Mouse (Mus musculus) CH12.LX (cell line): ENCODE measurements around the gene Pwp1. TPM values are rescaled to one million over a fixed set of nuclear protein-coding genes. Genes with fewer than 3 reads are reported as not detected.

Experiments used
- DNase-seq: peaks from one replicate; pipeline ENCODE4 v3.0.0-alpha.2; 2013; ENCODE audit errors: extremely low read depth
- H3K27ac ChIP-seq: 2 replicates; pipeline ENCODE4 v1.5.1; 2012; ENCODE audit warnings: low read depth, mild to moderate bottlenecking, control low read depth, moderate library complexity; ENCODE audit not compliant: insufficient read depth
- H3K27me3 ChIP-seq: replicated peaks from 2 replicates; pipeline ENCODE3; 2012; ENCODE audit warnings: inconsistent platforms
- H3K36me3 ChIP-seq, 2 experiments: replicated peaks in 1 of 2; 2 replicates each; pipeline versions ENCODE3 to v1.6.1; 2012; ENCODE audit warnings: inconsistent platforms in 1 of 2, low read length in 1 of 2, mild to moderate bottlenecking in 1 of 2, mixed read lengths in 1 of 2, moderate library complexity in 1 of 2; ENCODE audit not compliant: control insufficient read depth in 1 of 2, insufficient read depth in 1 of 2
- H3K4me1 ChIP-seq, 2 experiments: 2 replicates each; pipeline ENCODE4 v1.6.1; 2012; ENCODE audit warnings: inconsistent platforms in 1 of 2, moderate library complexity in 1 of 2; ENCODE audit not compliant: insufficient read depth in 2 of 2, control insufficient read depth in 1 of 2
- H3K4me2 ChIP-seq: 2 replicates; pipeline ENCODE4 v1.6.1; 2012; ENCODE audit warnings: low read depth, mild to moderate bottlenecking, control low read depth; ENCODE audit not compliant: poor library complexity, insufficient read depth, severe bottlenecking
- H3K4me3 ChIP-seq, 3 experiments: fragments of 150-350 bp in 1 of 3; sonication (generic) in 1 of 3; replicated peaks in 1 of 3; 2 replicates each; pipeline versions ENCODE3 to v1.5.1; 2011 to 2012; ENCODE audit warnings: low read depth in 2 of 3, low read length in 2 of 3, mild to moderate bottlenecking in 2 of 3, moderate library complexity in 2 of 3, control low read depth in 1 of 3, improper control_type of control experiment in 1 of 3, inconsistent platforms in 1 of 3, mixed read lengths in 1 of 3; ENCODE audit not compliant: poor library complexity in 1 of 3
- H3K79me2 ChIP-seq: replicated peaks from 2 replicates; pipeline ENCODE4 v1.6.1; 2012; ENCODE audit warnings: mild to moderate bottlenecking, moderate library complexity; ENCODE audit not compliant: control insufficient read depth, poor library complexity, insufficient read depth, severe bottlenecking; ENCODE audit errors: extremely low read depth
- H3K9ac ChIP-seq: 2 replicates; pipeline ENCODE4 v1.6.1; 2012; ENCODE audit warnings: low read depth, mild to moderate bottlenecking, control low read depth, moderate library complexity; ENCODE audit not compliant: insufficient read depth
- H3K9me3 ChIP-seq: replicated peaks from 2 replicates; pipeline ENCODE3; 2012; ENCODE audit warnings: low read length, inconsistent platforms, mixed read lengths
- BHLHE40 ChIP-seq: IDR thresholded peaks from 2 replicates; pipeline ENCODE4 v1.6.1; 2011; ENCODE audit warnings: mild to moderate bottlenecking, low read depth, low read length, improper control_type of control experiment
- CHD1 ChIP-seq: IDR thresholded peaks from 2 replicates; pipeline ENCODE4 v1.6.1; 2012; ENCODE audit warnings: low read depth, low read length, improper control_type of control experiment, inconsistent platforms
- CHD2 ChIP-seq: IDR thresholded peaks from 2 replicates; pipeline ENCODE4 v1.6.1; 2011; ENCODE audit warnings: low read length, improper control_type of control experiment
- CTCF ChIP-seq, 2 experiments: IDR thresholded peaks in 1 of 2; conservative IDR thresholded peaks in 1 of 2; 2 replicates each; pipeline ENCODE4 v1.5.1; 2011 to 2012; ENCODE audit warnings: low read depth in 2 of 2, low read length in 2 of 2, improper control_type of control experiment in 1 of 2, inconsistent platforms in 1 of 2, mild to moderate bottlenecking in 1 of 2, moderate library complexity in 1 of 2
- E2F4 ChIP-seq: IDR thresholded peaks from 2 replicates; pipeline ENCODE4 v1.6.1; 2011; ENCODE audit warnings: low read depth, low read length, improper control_type of control experiment; ENCODE audit not compliant: insufficient replicate concordance
- ELF1 ChIP-seq: IDR thresholded peaks from 2 replicates; pipeline ENCODE4 v1.6.1; 2014; ENCODE audit warnings: low read depth, mild to moderate bottlenecking, inconsistent platforms, low read length, improper control_type of control experiment
- EP300 ChIP-seq: IDR thresholded peaks from 2 replicates; pipeline ENCODE4 v1.6.1; 2011; ENCODE audit warnings: low read length, improper control_type of control experiment
- ETS1 ChIP-seq: conservative IDR thresholded peaks from 2 replicates; pipeline ENCODE4 v1.6.1; 2012; ENCODE audit warnings: low read depth, mild to moderate bottlenecking, inconsistent platforms, low read length, improper control_type of control experiment, moderate library complexity
- GABPA ChIP-seq: IDR thresholded peaks from 2 replicates; pipeline ENCODE4 v1.6.1; 2012; ENCODE audit warnings: low read depth, low read length, improper control_type of control experiment, inconsistent platforms; ENCODE audit not compliant: insufficient replicate concordance
- HCFC1 ChIP-seq: IDR thresholded peaks from 2 replicates; pipeline ENCODE4 v1.6.1; 2012; ENCODE audit warnings: low read depth, mild to moderate bottlenecking, inconsistent platforms, low read length, improper control_type of control experiment
- IRF4 ChIP-seq: IDR thresholded peaks from 2 replicates; pipeline ENCODE4 v1.6.1; 2014; ENCODE audit warnings: low read depth, mild to moderate bottlenecking, inconsistent platforms, low read length, improper control_type of control experiment
- JUN ChIP-seq: IDR thresholded peaks from 2 replicates; pipeline ENCODE4 v1.6.1; 2011; ENCODE audit warnings: low read depth, mild to moderate bottlenecking, low read length, improper control_type of control experiment, moderate library complexity; ENCODE audit not compliant: insufficient read depth
- JUND ChIP-seq: conservative IDR thresholded peaks from 2 replicates; pipeline ENCODE4 v1.6.1; 2011; ENCODE audit warnings: low read depth, low read length, improper control_type of control experiment
- KAT2A ChIP-seq: IDR thresholded peaks from 2 replicates; pipeline ENCODE4 v1.6.1; 2012; ENCODE audit warnings: low read length, improper control_type of control experiment, inconsistent platforms; ENCODE audit not compliant: insufficient replicate concordance
- MAFK ChIP-seq: IDR thresholded peaks from 2 replicates; pipeline ENCODE4 v1.6.1; 2011; ENCODE audit warnings: low read length, improper control_type of control experiment; ENCODE audit not compliant: insufficient replicate concordance
- MAX ChIP-seq: IDR thresholded peaks from 2 replicates; pipeline ENCODE4 v1.6.1; 2011; ENCODE audit warnings: low read length, improper control_type of control experiment
- MAZ ChIP-seq: IDR thresholded peaks from 2 replicates; pipeline ENCODE4 v1.6.1; 2012; ENCODE audit warnings: low read depth, mild to moderate bottlenecking, inconsistent platforms, low read length, improper control_type of control experiment, moderate library complexity
- MEF2A ChIP-seq: IDR thresholded peaks from 2 replicates; pipeline ENCODE4 v1.6.1; 2014; ENCODE audit warnings: low read depth, mild to moderate bottlenecking, inconsistent platforms, low read length, improper control_type of control experiment, borderline replicate concordance
- MXI1 ChIP-seq: IDR thresholded peaks from 2 replicates; pipeline ENCODE4 v1.6.1; 2011; ENCODE audit warnings: mild to moderate bottlenecking, low read depth, low read length, improper control_type of control experiment
- MYC ChIP-seq: IDR thresholded peaks from 2 replicates; pipeline ENCODE4 v1.6.1; 2011; ENCODE audit warnings: low read depth, mild to moderate bottlenecking, improper control_type of control experiment, low read length
- NELFE ChIP-seq: IDR thresholded peaks from 2 replicates; pipeline ENCODE4 v1.6.1; 2011; ENCODE audit warnings: low read depth, low read length, improper control_type of control experiment
- NRF1 ChIP-seq: IDR thresholded peaks from 2 replicates; pipeline ENCODE4 v1.6.1; 2014; ENCODE audit warnings: low read depth, mild to moderate bottlenecking, inconsistent platforms, low read length, improper control_type of control experiment, moderate library complexity
- PAX5 ChIP-seq: IDR thresholded peaks from 2 replicates; pipeline ENCODE4 v1.6.1; 2012; ENCODE audit warnings: low read length, inconsistent platforms, mixed read lengths
- POLR2A ChIP-seq: IDR thresholded peaks from 2 replicates; pipeline ENCODE4 v1.6.1; 2011; ENCODE audit warnings: low read depth, mild to moderate bottlenecking, improper control_type of control experiment, low read length
- POLR2AphosphoS2 ChIP-seq: IDR thresholded peaks from 2 replicates; pipeline ENCODE4 v1.6.1; 2011; ENCODE audit warnings: low read depth, low read length, improper control_type of control experiment
- RAD21 ChIP-seq: IDR thresholded peaks from 2 replicates; pipeline ENCODE4 v1.6.1; 2011; ENCODE audit warnings: low read depth, mild to moderate bottlenecking, low read length, improper control_type of control experiment, moderate library complexity
- RCOR1 ChIP-seq: conservative IDR thresholded peaks from 2 replicates; pipeline ENCODE4 v1.6.1; 2012; ENCODE audit warnings: low read depth, mild to moderate bottlenecking, inconsistent platforms, low read length, improper control_type of control experiment
- SIN3A ChIP-seq: IDR thresholded peaks from 2 replicates; pipeline ENCODE4 v1.6.1; 2012; ENCODE audit warnings: low read length, improper control_type of control experiment, inconsistent platforms
- SMC3 ChIP-seq: IDR thresholded peaks from 2 replicates; pipeline ENCODE4 v1.6.1; 2011; ENCODE audit warnings: low read depth, low read length, improper control_type of control experiment
- TBP ChIP-seq: conservative IDR thresholded peaks from 2 replicates; pipeline ENCODE4 v1.6.1; 2011; ENCODE audit warnings: low read depth, low read length, improper control_type of control experiment
- TCF12 ChIP-seq: IDR thresholded peaks from 2 replicates; pipeline ENCODE4 v1.6.1; 2014; ENCODE audit warnings: low read depth, mild to moderate bottlenecking, inconsistent platforms, low read length, improper control_type of control experiment
- UBTF ChIP-seq: IDR thresholded peaks from 2 replicates; pipeline ENCODE4 v1.6.1; 2012; ENCODE audit warnings: low read depth, mild to moderate bottlenecking, inconsistent platforms, low read length, improper control_type of control experiment, moderate library complexity
- USF1 ChIP-seq: IDR thresholded peaks from 2 replicates; pipeline ENCODE4 v1.6.1; 2014; ENCODE audit warnings: low read depth, mild to moderate bottlenecking, inconsistent platforms, low read length, improper control_type of control experiment
- USF2 ChIP-seq: conservative IDR thresholded peaks from 2 replicates; pipeline ENCODE4 v1.6.1; 2011; ENCODE audit warnings: low read depth, low read length, improper control_type of control experiment
- ZC3H11A ChIP-seq: IDR thresholded peaks from 2 replicates; pipeline ENCODE4 v1.6.1; 2012; ENCODE audit warnings: low read depth, mild to moderate bottlenecking, inconsistent platforms, low read length, improper control_type of control experiment
- ZKSCAN1 ChIP-seq: IDR thresholded peaks from 2 replicates; pipeline ENCODE4 v1.6.1; 2012; ENCODE audit warnings: low read depth, inconsistent platforms, low read length, improper control_type of control experiment, borderline replicate concordance
- ZMIZ1 ChIP-seq: IDR thresholded peaks from 2 replicates; pipeline ENCODE4 v1.6.1; 2012; ENCODE audit warnings: low read depth, mild to moderate bottlenecking, inconsistent platforms, low read length, improper control_type of control experiment
- ZNF384 ChIP-seq: IDR thresholded peaks from 2 replicates; pipeline ENCODE4 v1.6.1; 2012; ENCODE audit warnings: low read depth, low read length, improper control_type of control experiment, inconsistent platforms
- dilution Hi-C: fragments of 300-500 bp; cut with MboI; formaldehyde crosslinking; loops from 2 replicates; pipeline ENCODE4 v1.14.3; 2020; ENCODE audit warnings: low sequenced_read_pairs; ENCODE audit not compliant: extremely low pct_unique_long_range_greater_than_20kb, extremely low pct_ligation_motif_present
- in situ Hi-C: fragments of 300-500 bp; cut with MboI; formaldehyde crosslinking; loops from 3 replicates; pipeline ENCODE4 v1.14.3; 2019; ENCODE audit warnings: low sequenced_read_pairs, low pct_ligation_motif_present, low pct_unique_long_range_greater_than_20kb, mixed read lengths
- polyA plus RNA-seq: library from polyadenylated mRNA; unstranded; fragments of >175 nt; gene quantifications from 2 replicates; pipeline ENCODE4 v1.2.1, GENCODE M21; 2012; ENCODE audit warnings: low read depth; ENCODE audit not compliant: insufficient read length
- total RNA-seq, 2 experiments: library from RNA; depleted of rRNA; stranded (reverse); fragments of 300-350 nt in 1 of 2; fragments of >200 nt in 1 of 2; gene quantifications; 2 replicates each; pipeline ENCODE4 v1.2.3; 2012 to 2014

Pwp1 gene
- total and polyA plus RNA-seq, 3 experiments = 65.0 to 118 (median 90.4) TPM

DNA sequence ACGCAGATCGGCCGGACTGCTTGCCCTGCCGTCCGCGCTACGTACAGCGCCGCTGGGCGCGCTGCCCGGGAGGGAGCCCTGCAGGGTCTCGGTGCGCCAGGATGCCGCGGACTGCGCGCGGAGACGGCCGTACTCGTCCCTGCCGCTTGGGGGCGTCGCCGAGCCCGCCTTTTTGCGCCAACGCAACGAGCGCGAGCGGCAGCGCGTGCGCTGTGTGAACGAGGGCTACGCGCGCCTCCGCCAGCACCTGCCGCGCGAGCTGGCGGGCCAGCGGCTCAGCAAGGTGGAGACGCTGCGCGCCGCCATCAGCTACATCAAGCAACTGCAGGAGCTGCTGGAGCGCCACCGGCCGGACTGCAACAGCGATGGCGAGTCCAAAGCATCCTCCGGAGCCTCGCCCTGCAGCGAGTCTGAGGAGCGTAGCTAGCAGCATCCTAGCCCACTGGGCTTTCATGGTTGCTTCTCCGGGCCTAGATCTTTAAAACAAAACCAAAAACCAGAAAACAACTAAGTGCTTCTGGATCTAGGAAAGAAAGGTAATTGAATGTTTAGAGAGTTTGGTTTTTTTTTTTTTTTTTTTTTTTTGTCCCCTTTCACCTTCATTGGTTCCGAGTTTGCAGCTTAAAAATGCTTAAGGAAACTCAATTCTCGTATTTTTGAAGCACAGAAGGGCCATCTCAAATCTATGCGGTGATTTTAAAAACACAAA lies 99.4 kb downstream of the Pwp1 start:
- Histone ChIP-seq H3K27ac (no peak overlapping the region), H3K4me3 (peak overlapping the region; percentile 34 to 56 (median 36)), H3K36me3 (no peaks in the 10 kb centered on the region), H3K9me3 (no peaks in the 10 kb centered on the region), H3K27me3 (peaks cover 23% of the 10 kb centered on the region), H3K79me2 (no peaks in the 10 kb centered on the region), H3K9ac (peak overlapping the region; percentile 69; the same call in 1 of the 2 replicates), H3K4me1 (peaks cover 8 to 30% of the 10 kb centered on the region in 2 experiments), H3K4me2 (peak overlapping the region; percentile 99)
- DNase-seq = peak; percentile 64
- dilution Hi-C loops = no loop called here
- TF ChIP-seq MAZ (no peak), MAX (peak; percentile 61; the same call in 1 of the 2 replicates), CTCF (conservative IDR thresholded peaks at IDR 0.05 in 1 of 2, IDR thresholded peaks at IDR 0.05 in 1 of 2; ENCODE audit: low read depth in 2 of 2, low read length in 2 of 2) (peak in 1 of 2 experiments; percentile 66; a peak in 2 of 4 replicates), CHD1 (no peak), USF2 (no peak), ELF1 (no peak), ZNF384 (peak; percentile 78), RAD21 (peak; percentile 27), POLR2AphosphoS2 (no peak), E2F4 (peak; percentile 34; the same call in 1 of the 2 replicates), SMC3 (peak; percentile 31), TCF12 (peak; percentile 53), POLR2A (peak; percentile 47; the same call in 1 of the 2 replicates), JUN (no peak), NELFE (peak; percentile 55; the same call in 1 of the 2 replicates), CHD2 (no peak), USF1 (no peak), PAX5 (no peak), SIN3A (peak; percentile 45), MXI1 (no peak; the same call in 1 of the 2 replicates), EP300 (0 out of 2 replicates have a peak, but pooled peaks have one; percentile 20), ZMIZ1 (0 out of 2 replicates have a peak, but pooled peaks have one; percentile 30), TBP (no peak), KAT2A (no peak), MEF2A (peak; percentile 41; the same call in 1 of the 2 replicates), ETS1 (no peak), MYC (0 out of 2 replicates have a peak, but pooled peaks have one; percentile 49), ZKSCAN1 (no peak), RCOR1 (no peak), JUND (no peak), NRF1 (peak; percentile 90), ZC3H11A (no peak), GABPA (no peak), BHLHE40 (peak; percentile 51; the same call in 1 of the 2 replicates), HCFC1 (peak; percentile 15; the same call in 1 of the 2 replicates), UBTF (peak; percentile 82; the same call in 1 of the 2 replicates), MAFK (no peak), IRF4 (0 out of 2 replicates have a peak, but pooled peaks have one; percentile 12)
- in situ Hi-C loops = no loop called here
